Mouse (Mus musculus): Measurements from ENCODE around the gene Gm28038.
A peak's percentile ranks its signal among the peaks of the same experiment; 100 is the strongest.

Gene Gm28038

DNA sequence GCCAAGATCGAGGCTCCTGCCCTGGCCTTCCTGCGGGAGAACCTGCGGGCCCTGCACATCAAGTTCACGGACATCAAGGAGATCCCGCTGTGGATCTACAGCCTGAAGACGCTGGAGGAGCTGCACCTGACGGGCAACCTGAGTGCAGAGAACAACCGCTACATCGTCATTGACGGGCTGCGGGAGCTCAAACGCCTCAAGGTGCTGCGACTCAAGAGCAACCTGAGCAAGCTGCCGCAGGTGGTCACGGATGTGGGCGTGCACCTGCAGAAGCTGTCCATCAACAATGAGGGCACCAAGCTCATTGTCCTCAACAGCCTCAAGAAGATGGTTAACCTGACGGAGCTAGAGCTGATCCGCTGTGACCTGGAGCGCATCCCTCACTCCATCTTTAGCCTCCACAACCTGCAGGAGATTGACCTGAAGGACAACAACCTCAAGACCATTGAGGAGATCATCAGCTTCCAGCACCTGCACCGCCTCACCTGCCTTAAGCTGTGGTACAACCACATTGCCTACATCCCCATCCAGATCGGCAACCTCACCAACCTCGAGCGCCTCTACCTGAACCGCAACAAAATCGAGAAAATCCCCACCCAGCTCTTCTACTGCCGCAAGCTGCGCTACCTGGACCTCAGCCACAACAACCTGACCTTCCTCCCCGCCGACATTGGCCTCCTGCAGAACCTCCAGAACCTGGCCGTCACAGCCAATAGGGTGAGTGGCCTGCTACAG, 24.1 kb upstream of the Gm28038 start:
- no peak for DNase-seq (ENCODE audit: extremely low spot score, low spot score)

DNA sequence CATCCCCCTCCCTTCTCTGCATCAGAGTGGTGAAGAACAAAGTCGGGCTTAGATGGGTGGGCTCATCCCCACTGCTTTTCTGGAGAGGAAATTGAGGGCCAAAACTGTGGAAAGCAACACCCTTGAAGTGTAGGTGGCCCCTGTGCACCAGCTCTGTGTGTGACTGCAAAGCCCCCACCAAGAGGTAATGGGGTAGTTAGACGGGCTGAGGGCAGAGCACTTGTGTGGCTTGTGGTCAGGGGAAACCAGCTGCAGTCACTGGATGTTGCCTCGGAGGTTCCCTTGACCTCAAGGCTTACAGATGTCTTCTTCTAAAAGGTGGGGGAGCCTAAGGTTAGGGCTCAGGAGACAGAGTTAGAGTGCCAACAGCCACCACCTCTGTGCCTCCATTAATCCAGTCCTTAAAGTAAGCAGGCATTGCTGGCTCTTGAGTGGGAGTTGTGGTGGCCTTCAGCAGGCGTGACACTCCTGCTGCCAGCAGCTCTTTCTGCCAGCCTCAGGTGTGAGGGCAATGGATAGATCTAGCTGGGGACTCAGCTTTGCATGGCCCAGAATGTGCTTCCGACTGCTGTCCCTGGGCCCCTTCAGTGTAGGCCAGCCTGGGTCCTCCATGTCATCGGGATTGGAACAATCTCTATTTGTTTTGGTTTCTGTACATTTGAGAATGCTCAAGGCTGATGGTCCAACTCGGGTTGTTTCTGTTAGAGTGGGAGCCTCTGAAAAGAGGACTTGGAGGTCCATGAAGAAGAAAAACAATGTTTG, 23.0 kb upstream of the Gm28038 start:
- DNase-seq (ENCODE audit: extremely low spot score, low spot score), result no peak

DNA sequence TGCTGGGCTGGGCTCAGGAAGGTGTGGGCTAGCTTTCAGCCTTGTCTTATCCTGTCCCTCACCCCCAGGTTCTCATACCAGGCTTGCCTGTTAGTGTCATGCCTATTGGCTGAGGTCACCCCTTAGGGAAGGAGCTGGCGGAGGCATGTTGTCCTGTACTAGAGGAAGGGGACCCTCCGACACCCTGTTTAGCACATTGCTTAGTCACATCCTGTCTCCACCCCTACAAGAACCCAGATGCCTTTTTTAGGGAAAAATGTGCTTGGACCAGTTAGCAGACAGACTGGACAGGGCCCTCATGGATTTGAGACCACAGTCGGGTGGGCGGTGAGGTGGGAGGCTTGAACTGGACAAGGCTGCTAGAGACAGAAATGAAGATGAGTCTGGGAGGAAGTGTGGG, 22.2 kb upstream of the Gm28038 start:
- DNase-seq (ENCODE audit: extremely low spot score, low spot score), result no peak

DNA sequence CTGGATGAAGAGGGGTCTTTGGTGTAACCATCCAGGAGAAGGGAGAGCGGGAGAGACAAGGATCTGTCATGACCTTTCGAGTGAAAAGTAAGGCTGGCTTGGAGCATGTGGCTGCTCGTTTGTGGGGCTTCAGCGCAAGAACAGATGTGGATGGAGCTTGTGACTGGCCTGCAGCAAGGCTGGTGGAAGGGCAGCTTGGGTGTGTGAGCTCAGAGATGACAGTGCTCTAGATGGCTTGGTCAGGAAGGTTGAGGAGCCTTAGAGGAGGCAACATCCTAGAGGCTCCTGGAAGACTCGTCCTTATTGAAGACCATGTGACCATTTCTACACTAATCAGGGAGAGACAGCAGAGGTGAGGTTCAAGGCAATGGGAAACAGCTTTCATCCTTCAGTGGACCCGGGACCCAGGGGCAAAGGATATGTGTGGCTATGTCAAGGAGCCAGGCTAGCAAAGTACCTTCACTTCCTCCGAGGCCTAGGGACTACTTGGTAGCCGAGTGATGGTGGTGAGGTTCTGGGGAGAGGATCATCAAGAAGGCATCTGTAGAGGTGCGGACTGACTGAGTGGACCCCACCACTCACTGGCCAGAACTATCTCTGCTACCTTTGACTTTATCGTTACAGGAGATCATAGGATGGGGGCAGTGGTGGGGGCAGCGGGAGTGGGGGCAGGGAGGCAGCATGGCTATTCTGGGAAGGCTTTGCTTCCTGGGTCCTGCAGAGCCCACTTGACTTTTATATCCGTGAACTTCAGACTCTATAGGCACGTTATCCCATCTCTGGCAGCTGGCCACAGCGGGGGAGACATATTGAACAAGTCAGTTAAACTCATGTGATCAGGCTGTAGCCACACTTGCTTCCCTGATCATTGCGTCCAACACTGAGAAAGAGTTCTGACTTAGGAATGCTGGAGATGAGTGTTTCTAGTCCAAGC, 21.4 kb upstream of the Gm28038 start:
- DNase-seq (ENCODE audit: extremely low spot score, low spot score), result no peak

DNA sequence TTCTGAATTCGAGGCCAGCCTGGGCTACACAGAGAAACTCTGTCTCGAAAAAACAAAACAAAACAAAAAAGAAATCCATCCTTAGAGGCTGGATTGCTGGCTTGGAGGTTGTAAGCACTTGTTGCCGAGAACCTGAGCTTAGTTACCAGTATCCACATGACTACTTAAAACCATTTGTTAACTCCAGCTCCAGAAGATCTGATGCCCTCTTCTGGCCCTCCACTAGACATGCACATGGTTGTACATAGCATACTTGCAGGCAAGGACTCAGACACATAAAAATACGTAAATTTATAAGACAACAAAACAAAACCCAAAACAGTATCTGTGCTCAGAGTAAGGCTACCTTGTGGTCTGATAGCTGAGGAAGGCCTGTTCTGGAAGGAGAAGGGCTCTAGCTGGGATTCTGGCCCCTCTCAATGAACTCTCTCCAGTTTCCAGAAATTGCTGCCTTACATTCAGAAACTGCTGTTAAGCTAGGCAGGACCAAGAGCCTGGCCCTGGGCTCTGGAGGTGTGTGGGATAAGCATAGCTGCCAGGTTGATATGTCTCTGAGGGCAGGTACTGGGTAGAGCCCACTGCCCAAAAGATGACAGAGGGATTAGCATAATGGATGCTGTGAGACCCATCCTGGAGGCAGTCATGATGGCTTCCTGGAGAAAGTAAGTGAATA, 19.6 kb upstream of the Gm28038 start:
- DNase-seq (ENCODE audit: extremely low spot score, low spot score), result no peak

DNA sequence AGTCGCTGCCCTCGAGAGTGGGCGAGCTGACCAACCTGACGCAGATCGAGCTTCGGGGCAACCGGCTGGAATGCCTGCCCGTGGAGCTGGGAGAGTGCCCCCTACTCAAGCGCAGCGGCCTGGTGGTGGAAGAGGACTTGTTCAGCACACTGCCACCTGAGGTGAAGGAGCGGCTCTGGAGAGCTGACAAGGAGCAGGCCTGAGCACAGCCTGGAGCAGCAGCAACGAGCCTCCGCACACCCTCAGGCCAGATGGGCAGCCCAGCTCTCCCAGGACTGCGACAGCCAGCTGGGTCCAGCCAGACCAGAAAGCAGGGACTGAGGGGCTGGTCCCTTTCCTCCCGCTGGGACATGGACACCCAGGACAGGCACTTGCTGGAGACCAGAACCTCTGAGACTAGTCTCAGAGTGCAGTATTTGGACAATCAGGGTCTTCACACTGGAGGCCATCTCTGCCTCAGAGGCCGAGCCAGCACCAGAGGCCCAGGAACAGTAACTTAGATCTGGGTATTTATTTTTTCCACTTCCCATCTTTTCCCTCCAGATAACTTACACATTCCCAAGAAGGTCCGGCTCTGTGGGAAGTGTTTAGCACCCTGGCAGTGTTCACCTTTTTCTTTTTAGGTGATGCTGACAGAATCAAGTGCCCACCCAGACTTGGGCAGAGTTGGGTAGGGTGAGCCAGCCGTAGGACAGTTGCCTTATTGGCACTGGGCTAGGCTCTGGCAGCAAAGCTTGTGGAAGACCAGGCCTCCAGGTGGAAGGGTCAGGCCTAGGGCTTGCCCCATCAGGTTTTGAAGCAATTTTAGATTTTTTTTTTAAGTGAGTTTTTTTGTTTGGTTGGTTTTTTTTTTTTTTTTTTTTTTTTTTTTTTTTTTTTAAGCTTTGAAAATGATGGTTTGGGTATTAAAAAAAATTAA, 18.7 kb upstream of the Gm28038 start:
- no peak for DNase-seq (ENCODE audit: extremely low spot score, low spot score)

DNA sequence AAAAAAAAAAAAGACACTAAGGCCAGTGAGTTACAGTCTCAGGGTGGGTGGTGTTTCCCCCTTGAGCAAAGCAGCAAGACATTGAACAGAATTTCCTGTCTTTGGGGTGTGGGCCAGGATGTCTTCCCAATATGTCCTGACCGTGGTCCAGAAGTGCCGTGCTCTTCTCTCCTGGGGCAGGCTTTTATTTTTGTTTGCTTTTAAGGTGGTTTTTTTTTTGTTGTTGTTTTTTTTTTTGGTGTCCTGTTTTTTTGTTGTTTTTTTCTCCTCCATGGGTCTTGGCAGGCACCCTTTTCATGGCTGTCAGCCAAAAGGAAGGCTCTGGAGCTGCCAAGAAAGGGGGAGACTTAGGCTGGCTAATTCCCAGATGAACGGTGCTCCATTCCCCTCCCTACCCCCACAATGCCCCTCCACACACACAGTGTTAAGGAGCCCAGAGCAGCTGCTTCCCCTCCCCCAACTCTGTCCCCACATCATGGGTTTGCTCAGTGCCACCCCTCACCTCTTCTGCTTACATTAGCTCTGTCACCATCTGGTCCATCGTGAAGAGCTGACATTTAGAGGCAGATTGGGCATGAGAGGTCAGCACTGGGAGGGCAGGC, 17.9 kb upstream of the Gm28038 start:
- no peak for DNase-seq (ENCODE audit: extremely low spot score, low spot score)

DNA sequence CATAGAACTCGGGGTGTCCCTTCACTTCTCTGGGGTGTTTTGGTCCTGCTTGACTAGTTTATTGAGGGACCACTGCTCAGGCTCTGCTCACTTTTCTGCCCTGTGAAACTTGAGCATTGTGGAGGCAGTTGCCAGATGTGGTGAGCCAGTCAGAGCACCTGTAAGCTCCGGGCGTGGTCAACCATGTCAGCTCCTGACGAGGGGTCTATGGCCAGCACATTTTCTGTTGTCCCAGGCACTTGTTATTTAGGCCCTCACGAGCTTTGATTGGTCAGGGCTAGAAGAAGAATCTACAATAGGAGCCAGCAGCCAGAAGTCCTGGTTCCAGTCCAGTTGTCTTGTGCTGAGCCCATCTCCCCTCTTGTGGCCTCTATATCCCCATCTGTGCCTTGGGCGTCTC, 17.0 kb upstream of the Gm28038 start:
- no peak for DNase-seq (ENCODE audit: extremely low spot score, low spot score)

DNA sequence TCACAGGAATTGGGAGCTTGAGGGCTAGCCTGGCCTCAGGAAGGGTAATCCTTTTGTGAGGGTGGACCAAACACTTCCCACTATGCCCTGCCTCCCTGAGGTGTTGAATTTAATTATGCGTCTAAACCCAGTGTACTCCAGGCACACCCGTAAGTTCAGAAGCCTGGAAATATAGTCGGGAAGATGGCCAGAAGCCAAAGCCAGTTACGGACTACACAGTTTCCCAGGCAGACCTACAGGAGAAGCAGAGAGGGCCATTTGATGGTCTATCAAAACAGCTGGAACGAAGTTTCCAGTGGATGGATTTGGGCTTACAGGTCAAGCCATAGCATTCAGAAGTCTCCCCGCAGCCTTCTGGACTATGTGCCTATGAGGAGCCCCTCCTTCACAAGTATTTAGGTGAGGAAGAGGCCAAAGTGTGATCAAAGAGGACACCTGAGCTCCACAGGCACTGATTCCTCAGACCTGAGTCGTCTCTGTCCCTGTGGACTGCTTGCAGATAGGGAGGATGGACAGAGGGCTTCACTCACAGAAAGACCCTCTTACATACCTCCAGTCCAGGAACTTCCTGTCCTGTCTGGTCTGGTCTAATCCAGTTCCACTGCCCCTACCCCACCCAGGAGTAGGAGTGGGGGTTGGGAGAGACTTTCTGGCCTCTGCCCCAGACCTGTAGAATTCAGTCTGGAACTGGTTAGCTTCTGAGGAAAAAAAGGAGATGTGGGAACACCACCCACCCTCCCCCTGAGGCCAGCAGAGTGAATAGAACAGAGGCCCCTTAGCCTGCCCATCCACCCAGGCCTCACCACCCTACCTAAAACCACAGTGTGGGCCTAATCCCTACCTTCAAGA, 15.9 kb upstream of the Gm28038 start:
- no peak for DNase-seq (ENCODE audit: extremely low spot score, low spot score)

DNA sequence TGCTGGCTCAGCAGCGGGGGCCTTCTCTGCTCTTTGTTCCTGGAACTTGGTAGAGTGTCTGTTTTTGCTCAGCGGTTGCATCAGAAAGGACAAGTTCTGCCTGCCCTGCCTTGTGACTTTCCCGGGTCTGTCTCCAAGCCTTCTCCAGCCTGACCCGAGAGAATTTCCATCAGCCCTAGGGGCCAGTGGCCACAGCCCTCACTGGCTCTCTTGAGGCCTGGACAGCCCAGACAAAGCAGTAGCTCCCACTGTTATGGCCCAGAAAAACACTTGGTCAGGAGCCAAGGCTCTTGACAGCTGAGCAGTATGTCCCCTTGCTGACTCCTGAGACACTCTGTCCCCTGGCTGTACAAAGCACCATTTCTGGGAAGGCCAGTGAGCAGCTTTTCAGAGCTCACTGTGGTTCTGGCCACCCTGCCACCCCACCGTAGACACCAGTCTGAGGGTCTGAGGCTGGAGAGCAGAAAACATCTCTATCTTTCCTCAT, 15.0 kb upstream of the Gm28038 start, which contains the start of gene Phyhd1:
Phyhd1 (plus strand) TSS at position 437 of the 487 bp plus-strand sequence.
- DNase-seq (ENCODE audit: extremely low spot score, low spot score), result no peak

DNA sequence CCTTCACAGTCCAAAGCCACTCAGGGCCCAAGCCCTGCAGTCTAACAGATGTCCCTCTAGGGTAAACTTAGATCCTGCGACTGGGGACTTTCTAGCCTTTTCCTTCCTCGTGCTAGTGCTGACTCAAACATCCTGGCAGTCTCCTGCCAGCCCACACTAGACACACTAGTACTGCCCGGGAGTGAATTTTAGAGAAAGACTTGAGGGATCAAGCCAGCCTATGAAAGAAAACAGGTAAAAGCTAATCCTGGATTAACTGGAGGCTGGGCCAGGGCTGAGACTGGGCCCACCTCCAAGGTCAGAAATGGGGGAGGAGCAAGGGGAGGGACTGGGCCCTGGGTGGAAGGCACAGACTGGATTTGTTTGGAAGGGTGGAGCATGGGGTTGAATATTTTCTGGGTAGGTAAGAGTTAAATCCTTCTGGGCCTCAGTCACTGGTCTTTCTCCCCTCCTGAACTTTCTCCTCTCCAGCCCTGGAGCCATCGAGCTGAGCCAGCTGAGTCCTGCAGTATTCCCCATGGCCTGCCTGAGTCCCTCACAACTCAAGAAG, 14.4 kb upstream of the Gm28038 start:
- DNase-seq (ENCODE audit: extremely low spot score, low spot score), result no peak

DNA sequence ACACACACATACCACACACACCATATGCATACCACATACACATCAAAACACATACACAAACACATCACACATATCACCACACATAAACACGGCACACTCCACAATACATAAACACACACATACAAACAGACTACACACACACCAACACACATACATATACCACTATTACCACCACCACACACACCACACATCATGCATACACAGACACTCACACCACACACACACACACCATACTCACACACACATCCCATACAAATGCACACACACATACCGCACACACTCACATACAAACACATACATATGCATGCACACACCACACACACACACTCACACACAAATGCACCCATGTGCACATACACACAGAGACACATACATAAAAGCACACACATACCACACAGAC, 13.4 kb upstream of the Gm28038 start:
- no peak for DNase-seq (ENCODE audit: extremely low spot score, low spot score)

DNA sequence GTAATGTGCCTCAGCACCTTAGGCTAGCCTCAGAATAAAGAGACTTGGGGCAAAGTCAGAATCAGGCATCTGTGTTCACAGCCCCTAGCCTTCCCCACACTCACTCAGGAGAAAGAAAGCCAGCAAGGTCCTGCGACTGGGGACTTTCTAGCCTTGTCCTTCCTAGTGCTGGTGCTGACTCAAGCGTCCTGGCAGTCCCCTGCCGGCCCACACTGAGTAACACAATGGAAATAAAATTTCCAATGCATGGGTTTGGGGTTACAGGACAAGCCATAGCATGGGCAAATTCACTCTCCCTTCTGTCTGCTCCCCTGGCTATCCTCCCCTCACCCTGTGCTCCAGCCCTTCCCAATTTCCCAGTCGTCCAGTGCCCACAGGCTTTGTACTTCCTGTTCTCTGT, 12.5 kb upstream of the Gm28038 start:
- DNase-seq (ENCODE audit: extremely low spot score, low spot score), result no peak

DNA sequence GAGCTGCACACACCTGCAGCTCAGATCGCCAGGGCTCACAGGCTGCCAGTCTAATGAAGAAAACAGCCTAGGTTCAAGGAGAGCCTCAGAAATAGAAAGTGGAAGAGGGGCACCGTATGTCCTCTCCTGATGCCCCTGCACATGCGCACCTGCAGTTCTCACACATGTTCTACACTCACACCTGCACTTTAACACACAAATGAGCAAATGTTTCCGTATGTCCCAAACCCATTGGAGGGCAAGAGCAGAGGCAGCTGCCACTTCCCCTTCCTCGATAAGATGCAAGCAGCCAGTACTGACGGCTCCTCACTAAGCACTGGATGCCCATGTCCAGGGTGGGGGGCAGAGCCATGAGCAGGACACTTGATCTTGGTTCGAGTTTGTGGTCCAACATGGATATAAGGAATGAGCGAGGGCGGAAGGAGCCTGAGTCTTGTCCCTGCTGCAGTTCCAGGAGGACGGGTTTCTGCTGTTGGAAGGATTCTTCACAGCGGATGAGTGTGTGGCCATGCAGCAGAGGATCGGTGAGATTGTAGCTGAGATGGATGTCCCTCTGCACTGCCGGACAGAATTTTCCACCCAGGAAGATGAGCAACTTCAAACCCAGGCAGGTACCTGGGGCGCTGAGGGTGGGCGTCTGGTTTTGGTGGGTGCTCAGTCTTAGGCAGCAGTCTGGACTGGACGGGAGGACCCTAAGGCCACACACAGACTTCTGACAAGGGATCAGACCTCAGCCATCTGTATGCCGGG, 11.4 kb upstream of the Gm28038 start:
- no peak for DNase-seq (ENCODE audit: extremely low spot score, low spot score)

DNA sequence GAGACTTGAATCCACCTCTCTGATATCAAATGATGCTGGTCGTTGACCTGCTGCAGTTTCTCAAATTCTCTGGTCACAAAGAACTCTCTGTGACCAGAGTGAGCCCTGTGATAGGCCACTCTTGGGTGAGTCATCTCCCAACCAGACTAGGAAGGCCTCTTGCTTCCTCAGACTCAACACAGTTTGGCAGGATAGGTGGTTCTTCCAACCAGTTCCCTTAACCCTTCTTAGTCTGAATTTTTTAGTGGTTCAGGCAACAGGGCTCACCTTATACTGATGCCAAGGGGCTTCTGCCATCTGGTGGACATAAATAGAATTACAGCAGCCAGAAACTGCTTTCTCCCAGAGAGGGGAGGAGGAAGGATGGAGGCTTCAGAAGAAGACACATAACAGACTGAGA, 10.7 kb upstream of the Gm28038 start:
- DNase-seq (ENCODE audit: extremely low spot score, low spot score), result peak; percentile 42

DNA sequence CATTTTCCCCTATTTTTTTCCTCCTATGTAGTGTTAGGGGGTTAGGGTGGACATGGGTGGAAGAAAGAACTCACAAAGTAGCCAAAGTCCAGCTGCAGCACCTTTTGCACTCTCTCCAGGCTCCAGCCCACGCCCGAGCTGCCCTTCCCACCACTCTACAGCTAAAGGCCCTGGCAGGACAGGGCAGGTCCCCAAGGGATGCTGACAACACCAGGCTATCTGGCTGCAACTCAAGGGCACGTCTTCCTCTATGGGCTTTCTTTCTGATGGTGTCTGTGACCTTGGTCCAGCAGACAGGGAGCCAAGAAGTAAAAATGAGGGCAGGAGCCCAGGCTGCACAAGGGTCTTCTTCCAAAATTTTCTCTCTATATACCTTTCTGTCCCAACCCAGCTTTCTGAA, 808 bp downstream of the Gm28038 start:
- no peak for DNase-seq (ENCODE audit: extremely low spot score, low spot score)

DNA sequence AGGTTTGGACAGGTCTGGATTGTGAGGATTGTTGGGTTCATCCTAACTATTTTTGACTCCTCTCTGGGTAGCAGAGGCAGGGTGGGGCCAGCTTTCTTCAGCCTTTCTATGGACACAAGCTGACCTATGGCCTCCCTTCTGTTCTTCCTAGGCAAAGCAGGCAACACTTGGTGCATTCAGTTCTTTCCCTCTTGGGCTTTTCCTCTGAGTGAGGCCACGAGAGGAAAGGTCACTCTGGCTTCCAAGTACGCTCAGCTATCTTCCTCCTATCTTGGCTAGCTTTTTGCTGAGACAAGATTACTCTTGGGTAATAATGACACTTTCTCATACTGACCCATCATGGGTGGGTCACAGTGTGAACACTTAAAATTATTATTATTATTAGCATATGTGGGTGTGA, 2.4 kb downstream of the Gm28038 start:
- no peak for DNase-seq (ENCODE audit: extremely low spot score, low spot score)

DNA sequence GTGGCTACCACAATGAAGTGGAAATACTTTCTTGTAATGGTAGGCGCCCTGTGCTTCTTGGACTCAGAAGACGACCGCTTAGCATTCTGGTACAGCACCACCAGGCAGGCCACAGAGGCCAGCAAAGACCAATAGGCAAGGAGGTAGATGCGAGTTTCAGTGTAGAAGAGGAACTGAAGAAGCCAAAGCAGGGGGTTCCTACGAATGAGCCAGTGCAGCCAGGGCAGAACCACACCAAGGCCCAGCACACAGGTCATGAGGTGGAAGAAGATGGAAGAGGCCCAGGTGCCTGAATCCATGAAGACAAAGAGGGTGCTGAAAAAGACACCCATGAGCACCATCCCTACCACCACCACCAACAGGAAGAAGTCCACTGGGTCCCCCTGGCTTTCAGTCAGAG, 4.2 kb downstream of the Gm28038 start:
- DNase-seq (ENCODE audit: extremely low spot score, low spot score), result no peak

Data from neural tube, embryonic 10.5 days (tissue).